Mouse (Mus musculus) liver, embryonic 16.5 days (tissue): ENCODE measurements around the gene Mt4. TPM values are rescaled to one million over a fixed set of nuclear protein-coding genes. Genes with fewer than 3 reads are reported as not detected.

Source experiments
- ATAC-seq: fragments of 200-750 bp; cut with Nextera tagmentation; 2 replicates; pipeline ENCODE4 v1.8.0; 2017; ENCODE audit warnings: low read depth, mild to moderate bottlenecking, moderate number of reproducible peaks, moderate library complexity
- H3K27ac ChIP-seq: fragments of 300-500 bp; sonication (generic); 2 replicates; pipeline ENCODE4 v1.5.1; 2014; ENCODE audit warnings: mild to moderate bottlenecking, low read length
- H3K27me3 ChIP-seq: fragments of 300-500 bp; sonication (generic); 2 replicates; pipeline ENCODE4 v1.6.1; 2014; ENCODE audit warnings: low read depth, low read length, mixed read lengths; ENCODE audit not compliant: control insufficient read depth, insufficient read depth
- H3K36me3 ChIP-seq: fragments of 300-500 bp; sonication (generic); 2 replicates; pipeline ENCODE4 v1.6.1; 2014; ENCODE audit warnings: mild to moderate bottlenecking; ENCODE audit not compliant: control insufficient read depth, insufficient read depth
- H3K4me1 ChIP-seq: fragments of 300-500 bp; sonication (generic); 2 replicates; pipeline ENCODE4 v1.6.1; 2014; ENCODE audit warnings: low read depth, low read length, mixed read lengths; ENCODE audit not compliant: control insufficient read depth
- H3K4me2 ChIP-seq: fragments of 300-500 bp; sonication (generic); 2 replicates; pipeline ENCODE4 v1.6.1; 2014; ENCODE audit warnings: low read depth, low read length, mixed read lengths
- H3K4me3 ChIP-seq: fragments of 300-500 bp; sonication (generic); 2 replicates; pipeline ENCODE4 v1.5.1; 2014; ENCODE audit warnings: low read depth, mild to moderate bottlenecking, low read length
- H3K9ac ChIP-seq: fragments of 300-500 bp; sonication (generic); 2 replicates; pipeline ENCODE4 v1.6.1; 2014; ENCODE audit warnings: low read depth, low read length
- H3K9me3 ChIP-seq: fragments of 300-500 bp; sonication (generic); replicated peaks from 2 replicates; pipeline ENCODE4 v1.6.1; 2016; ENCODE audit warnings: low read length; ENCODE audit not compliant: control insufficient read depth
- WGBS: fragments of 180-500 bp; shearing (Covaris S2); extraction: QIAGEN DNeasy Blood & Tissue Kit; methylation state at CpG from one replicate; pipeline ENCODE4 v1.1.7; 2014; ENCODE audit not compliant: insufficient replicate concordance; 5-methylcytosine and 5-hydroxymethylcytosine counted together
- polyA plus RNA-seq: library from polyadenylated mRNA; unstranded; fragments of >200 nt; fragmentation: Nextera tagmentation; extraction: Ambion mirVana; gene quantifications from 2 replicates; pipeline ENCODE4 v1.2.1, GENCODE M21; 2015

Gene Mt4
- polyA plus RNA-seq: 0.27 and 0.67 TPM in 2 replicates

GRCm38 (mm10) chr8:94136933-94137332, at the start of gene Mt4:
Gene Mt4 (plus strand): TSS chr8:94137197.
- Histone ChIP-seq H3K4me3 (no peak within 1 kb of the TSS), H3K27me3 (no peaks in the 10 kb centered on the region), H3K4me2 (no peak within 1 kb of the TSS), H3K36me3 (no peaks in the 10 kb centered on the region), H3K9ac (no peak within 1 kb of the TSS), H3K4me1 (no peaks in the 10 kb centered on the region), H3K9me3 (no peaks in the 10 kb centered on the region), H3K27ac (no peak within 1 kb of the TSS)
- ATAC-seq: 0 out of 2 replicates have a peak, but pooled peaks have one; percentile 41
- WGBS: 34% methylated on average over 6 of the region's 6 CpGs

GRCm38 (mm10) chr8:94087964-94088363, 49.0 kb upstream of the Mt4 start:
- H3K4me3 ChIP-seq: no peak overlapping the region
- H3K27ac ChIP-seq: no peak overlapping the region
- no peak overlapping the region for H3K4me2 ChIP-seq
- no peaks in the 10 kb centered on the region for H3K36me3 ChIP-seq
- no peak overlapping the region for H3K9ac ChIP-seq
- 69% methylated on average over 9 of the region's 9 CpGs for WGBS
- no peaks in the 10 kb centered on the region for H3K4me1 ChIP-seq
- no peaks in the 10 kb centered on the region for H3K9me3 ChIP-seq
- H3K27me3 ChIP-seq: no peaks in the 10 kb centered on the region
- ATAC-seq: no peak

DNA sequence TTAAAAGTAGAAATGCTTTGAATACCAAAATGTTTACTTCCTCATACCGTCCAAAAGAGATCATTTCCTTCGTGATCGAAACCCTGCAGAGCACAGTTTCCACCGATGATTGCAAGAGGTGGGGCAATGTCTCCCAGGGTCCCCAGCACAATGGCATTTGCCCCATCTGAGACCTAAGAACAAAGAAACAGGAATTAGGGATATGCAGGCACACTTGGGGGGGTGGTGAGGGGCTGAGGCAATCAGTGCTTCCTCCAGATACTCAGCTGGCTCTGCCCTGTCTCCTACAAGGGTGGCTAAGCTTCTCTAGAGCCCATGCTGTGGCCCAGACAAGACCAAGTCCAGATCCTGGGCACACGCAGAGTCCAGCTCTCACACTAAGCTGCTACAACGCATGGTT, 47.3 kb upstream of the Mt4 start:
- H3K36me3 ChIP-seq: no peaks in the 10 kb centered on the region

DNA sequence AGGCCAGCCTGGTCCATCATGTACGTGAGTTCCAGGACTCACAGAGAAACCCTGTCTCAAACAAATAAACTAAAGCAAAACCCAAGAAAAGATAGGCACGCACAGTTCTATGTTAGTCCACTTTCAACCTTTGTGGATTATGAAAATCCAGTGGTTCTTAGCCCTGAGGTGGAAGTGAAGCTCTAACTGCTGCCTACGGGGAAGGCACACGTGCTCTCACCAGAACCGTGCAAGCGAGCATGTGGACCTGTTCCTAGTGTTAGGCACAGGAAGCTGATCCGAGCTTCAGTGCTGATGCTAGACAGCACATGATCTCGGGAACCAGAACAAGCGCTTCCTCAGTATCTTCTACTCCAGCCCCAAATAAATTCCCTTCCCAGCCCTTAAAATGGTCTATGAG, 44.1 kb upstream of the Mt4 start:
- Histone ChIP-seq H3K4me2 (no peak overlapping the region), H3K4me3 (no peak overlapping the region), H3K27me3 (no peaks in the 10 kb centered on the region), H3K27ac (no peak overlapping the region), H3K36me3 (no peaks in the 10 kb centered on the region), H3K9me3 (no peaks in the 10 kb centered on the region), H3K9ac (no peak overlapping the region), H3K4me1 (peaks cover 3% of the 10 kb centered on the region)
- no peak for ATAC-seq
- 67% methylated on average over 9 of the region's 9 CpGs for WGBS

More for the DNA sequence above, 47.3 kb upstream of the Mt4 start:
- 56% methylated on average over 6 of the region's 6 CpGs for WGBS
- H3K9me3 ChIP-seq: no peaks in the 10 kb centered on the region
- H3K4me3 ChIP-seq: no peak overlapping the region
- no peak overlapping the region for H3K27ac ChIP-seq
- H3K4me1 ChIP-seq: no peaks in the 10 kb centered on the region
- H3K4me2 ChIP-seq: no peak overlapping the region
- H3K27me3 ChIP-seq: no peaks in the 10 kb centered on the region
- ATAC-seq: no peak
- H3K9ac ChIP-seq: no peak overlapping the region

DNA sequence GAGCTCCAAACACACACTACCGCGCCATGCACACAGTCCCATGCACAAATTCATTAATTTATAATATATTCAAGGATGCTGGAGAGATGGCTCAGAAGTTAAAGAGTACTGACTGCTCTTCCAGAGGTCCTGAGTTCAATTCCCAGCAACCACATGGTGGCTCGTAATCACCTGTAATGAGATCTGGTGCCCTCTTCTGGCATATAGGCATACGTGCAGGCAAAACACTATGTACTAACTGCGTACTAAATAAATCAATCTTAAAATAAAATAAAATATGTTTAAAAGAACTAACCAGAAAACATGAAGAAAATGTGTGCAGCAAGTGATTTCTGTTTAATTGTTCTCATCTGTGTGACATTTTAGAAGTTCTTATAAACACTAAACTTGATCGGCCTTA, 42.7 kb upstream of the Mt4 start:
- WGBS: 83% methylated on average over 6 of the region's 6 CpGs
- Histone ChIP-seq H3K4me3 (no peak overlapping the region), H3K4me2 (no peak overlapping the region)

DNA sequence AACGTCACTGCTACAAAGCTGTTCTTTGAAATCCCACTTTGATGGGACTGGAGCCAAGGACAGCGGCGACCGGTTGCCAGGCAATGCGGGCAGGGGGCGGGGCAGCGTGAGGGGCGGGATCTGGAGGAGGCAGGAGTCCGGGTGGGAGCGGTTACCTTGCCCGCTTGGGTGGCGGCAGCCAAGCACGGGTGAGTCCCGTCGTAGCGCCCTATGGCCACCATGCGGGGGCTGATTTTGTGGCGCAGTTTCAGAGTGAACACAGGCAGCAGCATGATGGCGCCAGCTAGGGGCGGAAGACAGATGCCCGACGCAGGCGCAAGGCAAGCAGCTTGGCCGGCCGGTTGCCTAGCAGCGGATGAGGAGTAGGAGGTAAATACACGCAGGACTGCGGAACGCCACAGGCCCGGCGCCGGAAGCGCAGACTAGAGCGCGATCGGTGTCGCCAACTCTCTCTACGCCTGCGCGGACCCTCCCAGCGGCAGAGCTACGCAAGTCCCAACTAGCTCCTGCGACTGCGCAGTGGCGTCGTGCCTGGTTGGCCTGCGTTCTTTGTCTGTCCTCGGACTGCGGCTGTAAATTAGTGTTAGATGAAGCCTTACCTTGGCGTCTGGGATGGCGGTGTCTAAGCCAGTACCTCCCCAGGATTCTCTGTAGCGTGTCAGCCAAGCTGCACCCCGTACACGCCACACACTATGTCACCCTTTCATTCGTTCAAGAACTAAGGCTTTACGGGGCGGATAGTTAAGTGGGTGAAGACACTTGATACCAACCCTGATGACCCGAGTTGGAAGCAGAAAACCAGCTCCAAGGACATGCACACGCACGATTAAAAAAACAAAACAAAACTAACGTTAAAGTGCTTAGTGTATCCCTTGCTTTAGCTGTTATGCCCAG, 38.7 kb upstream of the Mt4 start, which contains the start of gene Bbs2:
Gene Bbs2, minus strand, starts transcription at position 848 of the 894 bp plus-strand sequence.
- Histone ChIP-seq H3K9ac (peak within 1 kb of the TSS; percentile 76), H3K4me2 (peak within 1 kb of the TSS; percentile 91), H3K4me3 (peak within 1 kb of the TSS; percentile 78), H3K4me1 (peaks cover 10% of the 10 kb centered on the region), H3K27me3 (peaks cover 16% of the 10 kb centered on the region), H3K27ac (peak within 1 kb of the TSS; percentile 99), H3K36me3 (no peaks in the 10 kb centered on the region), H3K9me3 (no peaks in the 10 kb centered on the region)
- peak; percentile 99 for ATAC-seq
- WGBS: 2% methylated on average over 61 of the region's 61 CpGs

More for the DNA sequence above, 42.7 kb upstream of the Mt4 start:
- H3K4me1 ChIP-seq: peaks cover 10% of the 10 kb centered on the region
- no peak overlapping the region for H3K9ac ChIP-seq
- H3K27me3 ChIP-seq: no peaks in the 10 kb centered on the region
- no peak for ATAC-seq
- H3K27ac ChIP-seq: no peak overlapping the region
- no peaks in the 10 kb centered on the region for H3K9me3 ChIP-seq
- H3K36me3 ChIP-seq: no peaks in the 10 kb centered on the region

- Histone ChIP-seq H3K27ac (peak overlapping the region; percentile 99), H3K9ac (peak overlapping the region; percentile 76), H3K4me2 (peak overlapping the region; percentile 91), H3K9me3 (no peaks in the 10 kb centered on the region), H3K36me3 (no peaks in the 10 kb centered on the region), H3K4me1 (peaks cover 10% of the 10 kb centered on the region), H3K27me3 (peaks cover 16% of the 10 kb centered on the region), H3K4me3 (peak overlapping the region; percentile 78)
- WGBS: 55% methylated on average over 4 of the region's 4 CpGs
- ATAC-seq: no peak
These were observed 38.0 kb upstream of the Mt4 start for GRCm38 (mm10) chr8:94098996-94099395.

DNA sequence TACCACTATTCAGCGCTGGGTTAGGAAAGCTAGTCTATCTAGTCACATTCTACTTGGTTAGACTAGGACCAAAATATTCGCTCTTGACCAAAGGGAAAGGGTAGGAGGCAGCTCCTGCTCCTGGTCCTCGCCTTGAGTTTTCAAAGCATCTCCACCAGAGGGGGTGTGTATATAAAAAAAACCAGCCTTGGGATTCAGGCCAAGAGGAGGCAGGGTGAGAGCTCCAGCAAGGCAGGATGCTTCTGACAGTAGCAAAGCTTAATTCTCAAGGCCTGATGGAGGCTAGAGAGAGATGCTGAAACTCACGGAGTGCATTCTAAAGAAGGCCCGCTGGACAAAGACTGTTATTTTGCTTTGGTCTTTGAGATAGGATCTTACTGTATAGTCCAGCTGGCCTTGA, 32.9 kb upstream of the Mt4 start:
- H3K4me2 ChIP-seq: no peak overlapping the region
- no peak overlapping the region for H3K4me3 ChIP-seq
- no peak overlapping the region for H3K9ac ChIP-seq
- H3K9me3 ChIP-seq: no peaks in the 10 kb centered on the region
- no peak for ATAC-seq
- peaks cover 16% of the 10 kb centered on the region for H3K27me3 ChIP-seq
- H3K27ac ChIP-seq: no peak overlapping the region
- H3K36me3 ChIP-seq: no peaks in the 10 kb centered on the region
- 52% methylated on average over 5 of the region's 5 CpGs for WGBS
- H3K4me1 ChIP-seq: peaks cover 11% of the 10 kb centered on the region

DNA sequence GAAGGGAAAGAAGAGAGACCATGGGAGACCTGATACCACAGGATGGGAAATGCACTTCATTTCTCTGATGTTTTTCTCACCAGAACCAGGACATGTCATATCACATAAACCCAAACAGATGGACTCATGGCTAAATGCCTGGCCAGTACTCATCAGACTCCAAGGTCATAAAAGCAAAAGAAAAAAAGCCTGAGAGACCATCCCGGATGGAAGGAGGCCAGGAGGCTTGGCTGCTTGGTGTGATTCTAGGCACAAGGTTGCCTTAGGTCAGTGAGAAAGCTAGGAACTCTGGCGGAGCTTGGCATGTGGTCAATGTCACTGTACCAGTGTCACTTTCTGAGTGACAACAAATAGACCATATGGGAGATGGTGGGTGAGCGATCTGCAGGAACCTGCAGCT, 29.1 kb upstream of the Mt4 start:
- ATAC-seq: no peak
- WGBS: 65% methylated on average over 3 of the region's 3 CpGs
- Histone ChIP-seq H3K36me3 (no peaks in the 10 kb centered on the region), H3K4me1 (peaks cover 41% of the 10 kb centered on the region), H3K4me2 (no peak overlapping the region), H3K9ac (no peak overlapping the region), H3K4me3 (no peak overlapping the region), H3K9me3 (no peaks in the 10 kb centered on the region), H3K27ac (peak overlapping the region; percentile 45), H3K27me3 (no peaks in the 10 kb centered on the region; the same call in 1 of the 2 replicates)
